Mouse (Mus musculus) neutrophil, adult 65 days (primary cell): ENCODE measurements around the gene Rpn2. TPM values are rescaled to one million over a fixed set of nuclear protein-coding genes. Genes with fewer than 3 reads are reported as not detected.

ENCODE experiments used
- total RNA-seq: library from RNA; stranded (reverse); gene quantifications from 2 replicates; pipeline ENCODE4 v1.2.4, GENCODE M21; 2023

Rpn2 gene
- 97.4 and 98.2 TPM in 2 replicates for total RNA-seq

GRCm38 (mm10) chr2:157278717-157279415 lies at the start of gene Rpn2:
Gene Rpn2 (plus strand): TSS chr2:157279017.

GRCm38 (mm10) chr2:157279416-157279800 lies 591 bp downstream of the Rpn2 start, which contains the start of gene Mroh8:
Gene Mroh8 (minus strand): TSS chr2:157279549.

GRCm38 (mm10) chr2:157347361-157348159 lies 68.7 kb downstream of the Rpn2 start, which contains the start of gene Ghrh:
Gene Ghrh (minus strand): TSS chr2:157347506.

GRCm38 (mm10) chr2:157367184-157367893 lies 88.5 kb downstream of the Rpn2 start, which contains the start of gene Manbal:
Gene Manbal (plus strand): TSS chr2:157367594.

Other genes with a start within 250 kb of the Rpn2 start
- 1.8 and 3.3 TPM in 2 replicates for gene Soga1, start 199.8 kb upstream of the Rpn2 start, total RNA-seq
- gene Tldc2, start 192.0 kb upstream of the Rpn2 start, total RNA-seq, result not detected in 2 replicates
- gene Samhd1, start 143.8 kb upstream of the Rpn2 start, total RNA-seq, result 576 and 586 TPM in 2 replicates
- 27.1 and 35.3 TPM in 2 replicates for gene Rbl1, start 74.5 kb upstream of the Rpn2 start, total RNA-seq
- gene Mroh8, start 532 bp downstream of the Rpn2 start, total RNA-seq, result not detected in 2 replicates
- gene Ghrh, start 68.5 kb downstream of the Rpn2 start, total RNA-seq, result not detected in 2 replicates
- gene Manbal, start 88.6 kb downstream of the Rpn2 start, total RNA-seq, result 11.3 and 15.4 TPM in 2 replicates
- gene Src, start 139.4 kb downstream of the Rpn2 start, total RNA-seq, result 0.52 and 0.82 TPM in 2 replicates